Mouse (Mus musculus) kidney, embryonic 16.5 days (tissue): ENCODE results near the gene C330007P06Rik. TPM values are rescaled to one million over a fixed set of nuclear protein-coding genes. Genes with fewer than 3 reads are reported as not detected.

ENCODE experiments used
- ATAC-seq: fragments of 200-750 bp; cut with Nextera tagmentation; 2 replicates; pipeline ENCODE4 v1.8.0; 2017; ENCODE audit warnings: moderate TSS enrichment; ENCODE audit not compliant: low FRiP score, low TSS enrichment
- H3K27ac ChIP-seq: fragments of 300-500 bp; sonication (generic); 2 replicates; pipeline ENCODE4 v1.5.1; 2014; ENCODE audit warnings: low read length
- H3K27me3 ChIP-seq: fragments of 300-500 bp; sonication (generic); 2 replicates; pipeline ENCODE4 v1.6.1; 2014; ENCODE audit warnings: low read length, control low read depth, mixed read lengths; ENCODE audit not compliant: insufficient read depth
- H3K36me3 ChIP-seq: fragments of 300-500 bp; sonication (generic); 2 replicates; pipeline ENCODE4 v1.6.1; 2014; ENCODE audit warnings: low read length, control low read depth, mixed read lengths; ENCODE audit not compliant: insufficient read depth
- H3K4me1 ChIP-seq: fragments of 300-500 bp; sonication (generic); 2 replicates; pipeline ENCODE4 v1.6.1; 2014; ENCODE audit warnings: low read length, control low read depth, mixed read lengths; ENCODE audit not compliant: insufficient read depth
- H3K4me2 ChIP-seq: fragments of 300-500 bp; sonication (generic); replicated peaks from 2 replicates; pipeline ENCODE4 v1.6.1; 2014; ENCODE audit warnings: low read depth, low read length
- H3K4me3 ChIP-seq: fragments of 300-500 bp; sonication (generic); 2 replicates; pipeline ENCODE4 v1.5.1; 2014; ENCODE audit warnings: mild to moderate bottlenecking, low read length
- H3K9ac ChIP-seq: fragments of 300-500 bp; sonication (generic); replicated peaks from 2 replicates; pipeline ENCODE4 v1.6.1; 2014; ENCODE audit warnings: low read length
- H3K9me3 ChIP-seq: fragments of 300-500 bp; sonication (generic); 2 replicates; pipeline ENCODE4 v1.6.1; 2016; ENCODE audit warnings: low read length, control low read depth
- WGBS: fragments of 180-500 bp; shearing (Covaris S2); extraction: QIAGEN DNeasy Blood & Tissue Kit; methylation state at CpG from one replicate; pipeline ENCODE4 v1.1.7; 2014; 5-methylcytosine and 5-hydroxymethylcytosine counted together
- polyA plus RNA-seq: library from polyadenylated mRNA; unstranded; fragments of >200 nt; fragmentation: Nextera tagmentation; extraction: Ambion mirVana; gene quantifications from 2 replicates; pipeline ENCODE4 v1.2.1, GENCODE M21; 2015

Gene C330007P06Rik
- polyA plus RNA-seq, 1 experiment from 2014 or later, result 29.5 TPM

- WGBS, result 69% methylated on average over 5 of the region's 5 CpGs
- H3K27ac ChIP-seq, result no peak overlapping the region
- no peaks in the 10 kb centered on the region for H3K27me3 ChIP-seq
- peaks cover 7% of the 10 kb centered on the region; the same call in 1 of the 2 replicates for H3K36me3 ChIP-seq
- no peaks in the 10 kb centered on the region for H3K4me1 ChIP-seq
- no peak overlapping the region for H3K4me3 ChIP-seq
- H3K4me2 ChIP-seq, result no peak overlapping the region
- no peaks in the 10 kb centered on the region for H3K9me3 ChIP-seq
- no peak overlapping the region for H3K9ac ChIP-seq
- no peak for ATAC-seq
Observed at GRCm38 (mm10) chrX:36794571-36794970, 79.3 kb downstream of the C330007P06Rik start.

- 63% methylated on average over 4 of the region's 4 CpGs for WGBS
- H3K4me3 ChIP-seq, result no peak overlapping the region
- H3K9me3 ChIP-seq, result no peaks in the 10 kb centered on the region
- no peaks in the 10 kb centered on the region for H3K27me3 ChIP-seq
- ATAC-seq, result no peak
- no peaks in the 10 kb centered on the region for H3K4me1 ChIP-seq
- H3K27ac ChIP-seq, result no peak overlapping the region
- H3K36me3 ChIP-seq, result no peaks in the 10 kb centered on the region
- H3K4me2 ChIP-seq, result no peak overlapping the region
- no peak overlapping the region for H3K9ac ChIP-seq
Observed at GRCm38 (mm10) chrX:36789360-36789759, 84.6 kb downstream of the C330007P06Rik start.

- Histone ChIP-seq H3K27me3 (no peaks in the 10 kb centered on the region), H3K27ac (no peak overlapping the region), H3K4me1 (no peaks in the 10 kb centered on the region), H3K4me3 (no peak overlapping the region), H3K9ac (no peak overlapping the region), H3K36me3 (no peaks in the 10 kb centered on the region), H3K9me3 (no peaks in the 10 kb centered on the region), H3K4me2 (no peak overlapping the region)
- ATAC-seq, result no peak
- 64% methylated on average over 4 of the region's 4 CpGs for WGBS
Observed at GRCm38 (mm10) chrX:36777694-36778093, 96.2 kb downstream of the C330007P06Rik start.

DNA sequence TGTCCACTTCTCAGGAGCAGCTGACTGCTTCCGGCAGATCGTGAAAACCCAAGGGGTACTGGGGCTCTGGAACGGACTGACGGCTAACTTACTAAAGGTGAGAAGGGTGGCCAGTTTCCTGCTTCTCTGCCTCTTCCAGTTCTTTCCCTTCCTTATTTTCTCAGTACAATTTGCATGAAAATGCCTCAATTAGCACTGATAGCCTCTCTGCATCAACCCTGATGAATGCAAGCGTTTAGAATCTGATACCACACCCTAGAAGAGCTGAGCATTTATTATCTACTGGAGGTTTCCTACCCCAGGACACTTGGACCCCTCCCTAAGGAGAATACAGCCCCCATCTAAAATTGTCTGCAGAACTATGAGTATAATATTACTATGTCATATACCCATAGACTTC, 98.4 kb downstream of the C330007P06Rik start:
- no peak for ATAC-seq
- no peaks in the 10 kb centered on the region for H3K4me1 ChIP-seq
- H3K27me3 ChIP-seq, result no peaks in the 10 kb centered on the region
- no peak overlapping the region for H3K9ac ChIP-seq
- H3K9me3 ChIP-seq, result no peaks in the 10 kb centered on the region
- H3K4me3 ChIP-seq, result no peak overlapping the region
- 85% methylated on average over 5 of the region's 5 CpGs for WGBS
- no peak overlapping the region for H3K27ac ChIP-seq
- no peak overlapping the region for H3K4me2 ChIP-seq
- H3K36me3 ChIP-seq, result no peaks in the 10 kb centered on the region

Other genes with a start within 250 kb of the C330007P06Rik start
- 3.3 and 3.4 TPM in 2 replicates for gene Akap17b, start 228.7 kb downstream of the C330007P06Rik start, polyA plus RNA-seq
- gene Slc25a43, start 130.5 kb downstream of the C330007P06Rik start, polyA plus RNA-seq, result 2.9 and 3.3 TPM in 2 replicates
- 924 and 964 TPM in 2 replicates for gene Slc25a5, start 78.5 kb downstream of the C330007P06Rik start, polyA plus RNA-seq
- gene Ube2a, start 211 bp downstream of the C330007P06Rik start, polyA plus RNA-seq, result 116 and 118 TPM in 2 replicates
- gene Nkrf, start 28.8 kb upstream of the C330007P06Rik start, polyA plus RNA-seq, result 1.2 and 1.4 TPM in 2 replicates
- gene Sept6, start 117.7 kb upstream of the C330007P06Rik start, polyA plus RNA-seq, result 21.5 and 23.5 TPM in 2 replicates
- gene Sowahd, start 174.7 kb upstream of the C330007P06Rik start, polyA plus RNA-seq, result not detected in 2 replicates
- 409 and 453 TPM in 2 replicates for gene Rpl39, start 211.3 kb upstream of the C330007P06Rik start, polyA plus RNA-seq
- gene Upf3b, start 236.2 kb upstream of the C330007P06Rik start, polyA plus RNA-seq, result 17.1 and 22.3 TPM in 2 replicates